Mouse (Mus musculus) stomach, postnatal 0 days (tissue): ENCODE results near the gene Nt5dc1. TPM values are rescaled to one million over a fixed set of nuclear protein-coding genes. Genes with fewer than 3 reads are reported as not detected.

Experiments used
- ATAC-seq: fragments of 200-750 bp; cut with Nextera tagmentation; 2 replicates; pipeline ENCODE4 v1.8.0; 2017; ENCODE audit not compliant: low FRiP score, low TSS enrichment
- DNase-seq: peaks from one replicate; pipeline ENCODE4 v3.0.0-alpha.2; 2016; ENCODE audit warnings: low spot score
- H3K27ac ChIP-seq: fragments of 300-500 bp; sonication (generic); replicated peaks from 2 replicates; pipeline ENCODE4 v1.5.1; 2014; ENCODE audit warnings: mild to moderate bottlenecking, control low read depth
- H3K27me3 ChIP-seq: fragments of 300-500 bp; sonication (generic); 2 replicates; pipeline ENCODE4 v1.6.1; 2014; ENCODE audit warnings: low read length; ENCODE audit not compliant: control insufficient read depth, insufficient read depth
- H3K36me3 ChIP-seq: fragments of 300-500 bp; sonication (generic); 2 replicates; pipeline ENCODE4 v1.6.1; 2014; ENCODE audit warnings: low read length, mixed read lengths; ENCODE audit not compliant: control insufficient read depth, insufficient read depth
- H3K4me1 ChIP-seq: fragments of 300-500 bp; sonication (generic); replicated peaks from 2 replicates; pipeline ENCODE4 v1.6.1; 2014; ENCODE audit warnings: antibody characterized with exemption; ENCODE audit not compliant: control insufficient read depth, insufficient read depth
- H3K4me2 ChIP-seq: fragments of 300-500 bp; sonication (generic); replicated peaks from 2 replicates; pipeline ENCODE4 v1.6.1; 2014; ENCODE audit warnings: low read depth, mild to moderate bottlenecking, control low read depth, moderate library complexity
- H3K4me3 ChIP-seq: fragments of 300-500 bp; sonication (generic); 2 replicates; pipeline ENCODE4 v1.5.1; 2014; ENCODE audit warnings: low read depth, low read length, control low read depth
- H3K9ac ChIP-seq: fragments of 300-500 bp; sonication (generic); 2 replicates; pipeline ENCODE4 v1.6.1; 2014; ENCODE audit warnings: mild to moderate bottlenecking, low read length, control low read depth, mixed read lengths
- H3K9me3 ChIP-seq: fragments of 300-500 bp; sonication (generic); 2 replicates; pipeline ENCODE4 v1.6.1; 2016; ENCODE audit warnings: low read length; ENCODE audit not compliant: control insufficient read depth
- CTCF ChIP-seq: IDR thresholded peaks from 2 replicates; pipeline ENCODE4 v1.5.1; 2016; ENCODE audit warnings: antibody characterized with exemption, low read depth, mild to moderate bottlenecking, moderate library complexity
- EP300 ChIP-seq: optimal IDR thresholded peaks from 2 replicates; pipeline ENCODE3; 2016; ENCODE audit warnings: antibody characterized with exemption
- WGBS: fragments of 180-500 bp; shearing (Covaris S2); extraction: QIAGEN DNeasy Blood & Tissue Kit; methylation state at CpG from one replicate; pipeline ENCODE4 v1.1.7; 2014; 5-methylcytosine and 5-hydroxymethylcytosine counted together
- polyA plus RNA-seq: library from polyadenylated mRNA; unstranded; fragments of >200 nt; fragmentation: Nextera tagmentation; extraction: Ambion mirVana; gene quantifications from 2 replicates; pipeline ENCODE4 v1.2.1, GENCODE M21; 2015

Gene Nt5dc1
- polyA plus RNA-seq, 1 experiment from 2014 or later: 12.4 TPM

GRCm38 (mm10) chr10:34363756-34364155 lies 54.6 kb downstream of the Nt5dc1 start:
- H3K4me2 ChIP-seq: no peak overlapping the region
- H3K4me1 ChIP-seq: no peaks in the 10 kb centered on the region
- H3K9me3 ChIP-seq: no peaks in the 10 kb centered on the region
- H3K4me3 ChIP-seq: no peak overlapping the region
- H3K36me3 ChIP-seq: no peaks in the 10 kb centered on the region
- DNase-seq (no peak), ATAC-seq (no peak)
- TF ChIP-seq EP300 (no peak), CTCF (no peak)
- H3K27ac ChIP-seq: no peak overlapping the region
- H3K27me3 ChIP-seq: no peaks in the 10 kb centered on the region
- no peak overlapping the region for H3K9ac ChIP-seq

DNA sequence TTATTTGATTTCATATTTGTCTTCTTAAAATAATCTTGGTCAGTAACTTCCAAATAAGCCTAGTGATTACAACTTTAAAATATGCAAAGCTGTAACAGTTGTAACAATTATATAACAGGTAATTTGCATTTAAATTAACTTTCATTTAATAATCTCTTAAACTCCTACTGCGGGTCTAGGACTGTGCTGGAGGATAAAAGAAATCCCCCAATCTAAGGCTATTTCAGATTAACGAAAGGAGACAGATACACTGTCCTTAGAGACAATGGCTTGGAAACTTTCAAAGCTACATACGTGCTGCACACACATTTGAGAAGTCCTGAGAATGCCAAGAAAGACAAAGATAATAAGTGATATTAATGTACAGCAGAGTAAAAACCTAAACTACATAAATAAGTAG lies 60.1 kb downstream of the Nt5dc1 start:
- WGBS: 75% methylated on average over 3 of the region's 3 CpGs
- Histone ChIP-seq H3K9ac (no peak overlapping the region), H3K27me3 (no peaks in the 10 kb centered on the region), H3K4me2 (no peak overlapping the region), H3K4me3 (no peak overlapping the region), H3K4me1 (no peaks in the 10 kb centered on the region), H3K27ac (no peak overlapping the region), H3K9me3 (no peaks in the 10 kb centered on the region), H3K36me3 (no peaks in the 10 kb centered on the region)
- DNase-seq: no peak
- no peak for ATAC-seq
- no peak for TF ChIP-seq EP300
- no peak for TF ChIP-seq CTCF

GRCm38 (mm10) chr10:34352166-34352565 lies 66.2 kb downstream of the Nt5dc1 start:
- Histone ChIP-seq H3K27me3 (no peaks in the 10 kb centered on the region), H3K9me3 (no peaks in the 10 kb centered on the region), H3K4me1 (no peaks in the 10 kb centered on the region), H3K4me2 (no peak overlapping the region), H3K27ac (no peak overlapping the region), H3K9ac (no peak overlapping the region), H3K36me3 (no peaks in the 10 kb centered on the region), H3K4me3 (no peak overlapping the region)
- 76% methylated on average over 4 of the region's 4 CpGs for WGBS
- no peak for ATAC-seq
- TF ChIP-seq CTCF (no peak), EP300 (no peak)
- DNase-seq: no peak

- WGBS: 79% methylated on average over 1 of the region's 1 CpGs
- Histone ChIP-seq H3K9me3 (no peaks in the 10 kb centered on the region), H3K4me1 (no peaks in the 10 kb centered on the region), H3K36me3 (no peaks in the 10 kb centered on the region), H3K27me3 (no peaks in the 10 kb centered on the region), H3K27ac (no peak overlapping the region), H3K9ac (no peak overlapping the region), H3K4me3 (no peak overlapping the region), H3K4me2 (no peak overlapping the region)
- TF ChIP-seq EP300: no peak
- no peak for TF ChIP-seq CTCF
- no peak for ATAC-seq
- no peak for DNase-seq
Observed at GRCm38 (mm10) chr10:34341886-34342285, 76.5 kb downstream of the Nt5dc1 start.

DNA sequence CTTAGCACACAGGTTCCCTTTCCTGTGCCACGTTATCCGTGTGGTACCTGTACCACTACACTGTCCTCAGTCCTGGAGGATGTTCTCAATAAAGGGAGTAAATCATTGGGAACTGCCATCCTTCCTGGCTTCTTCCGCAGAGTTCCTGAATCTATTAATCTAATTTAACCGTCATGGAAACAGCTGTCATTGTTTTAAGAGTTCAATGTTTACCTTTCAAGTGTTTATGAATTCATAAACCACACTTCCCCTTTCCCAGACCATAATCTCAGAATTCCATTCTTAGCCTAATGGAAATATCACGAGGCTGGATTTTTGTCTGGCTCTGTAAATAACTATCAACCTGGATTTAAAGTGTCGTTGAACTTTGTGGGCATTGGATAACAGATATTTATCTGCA lies 77.3 kb downstream of the Nt5dc1 start:
- DNase-seq (no peak), ATAC-seq (no peak)
- H3K4me1 ChIP-seq: no peaks in the 10 kb centered on the region
- H3K27ac ChIP-seq: no peak overlapping the region
- no peaks in the 10 kb centered on the region for H3K27me3 ChIP-seq
- H3K9ac ChIP-seq: no peak overlapping the region
- TF ChIP-seq EP300: no peak
- no peak for TF ChIP-seq CTCF
- H3K4me2 ChIP-seq: no peak overlapping the region
- H3K36me3 ChIP-seq: no peaks in the 10 kb centered on the region
- no peak overlapping the region for H3K4me3 ChIP-seq
- WGBS: 39% methylated on average over 6 of the region's 6 CpGs
- no peaks in the 10 kb centered on the region for H3K9me3 ChIP-seq

DNA sequence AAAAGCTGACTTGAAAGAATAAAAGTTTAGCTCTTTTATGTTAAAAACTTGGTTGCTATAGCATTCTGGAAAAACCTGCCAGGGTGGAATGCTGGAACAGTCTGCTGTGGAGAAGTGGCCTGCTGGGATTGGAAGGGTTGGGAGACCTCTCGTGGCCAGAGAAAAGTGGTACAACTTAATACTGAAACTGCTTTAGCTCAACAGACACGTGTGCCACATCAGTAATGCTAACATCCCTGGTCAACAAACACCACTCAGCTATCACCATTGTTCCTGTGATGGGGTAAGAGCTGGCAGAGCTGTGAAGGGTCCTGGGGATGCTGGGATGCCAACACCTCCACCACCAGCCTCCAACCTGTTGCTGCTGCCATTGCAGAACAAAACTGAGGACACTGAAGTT lies 90.0 kb downstream of the Nt5dc1 start:
- ATAC-seq (peak; percentile 63; the same call in 1 of the 2 replicates), DNase-seq (peak; percentile 44)
- H3K9ac ChIP-seq: no peak overlapping the region
- H3K27ac ChIP-seq: no peak overlapping the region
- H3K4me2 ChIP-seq: no peak overlapping the region
- H3K36me3 ChIP-seq: no peaks in the 10 kb centered on the region
- TF ChIP-seq CTCF (peak; percentile 81), EP300 (no peak)
- H3K4me3 ChIP-seq: no peak overlapping the region
- WGBS: 3% methylated on average over 2 of the region's 2 CpGs
- H3K9me3 ChIP-seq: no peaks in the 10 kb centered on the region
- H3K4me1 ChIP-seq: no peaks in the 10 kb centered on the region
- no peaks in the 10 kb centered on the region for H3K27me3 ChIP-seq
